ENCODE assay signal across 7 mouse cellular contexts in the genomic region with DNA sequence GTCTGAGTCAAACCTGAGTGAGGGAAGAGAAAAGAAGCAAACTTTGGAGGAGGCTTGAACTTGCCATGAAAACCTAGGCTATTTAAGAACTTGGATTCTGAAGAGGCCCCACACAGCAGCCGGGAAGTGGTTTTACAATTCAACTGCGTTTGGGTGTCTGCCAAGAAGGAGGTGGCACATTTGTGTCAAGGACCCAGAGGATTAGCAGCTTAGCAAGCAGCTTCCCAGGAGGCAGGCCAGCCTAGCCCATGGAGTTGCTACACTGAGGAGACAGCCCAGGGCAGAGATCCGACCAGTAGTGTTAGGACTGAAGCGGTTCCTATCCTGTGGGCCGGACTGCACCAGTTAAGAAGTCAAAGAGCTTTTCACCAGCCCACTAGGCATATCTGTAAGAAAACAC.
DNase-seq lines count a peak whose midpoint lies in the region; ATAC-seq and TF ChIP-seq lines count a peak whose summit lies in the region.

No protein-coding gene starts in this region.

- intact Hi-C loops in left cerebral cortex, postnatal 10 days (cut with DNase I): no loop called here
- intact Hi-C loops in left cerebral cortex, postnatal 4 days (cut with DNase I): no loop called here

- no peak for TF ChIP-seq CTCF in brain, embryonic 14.5 days (IDR thresholded peaks at IDR 0.05; ENCODE audit: borderline replicate concordance, extremely low read depth, insufficient read depth, insufficient read length)
- no peak for TF ChIP-seq CTCF in lung, embryonic 14.5 days (IDR thresholded peaks at IDR 0.05; ENCODE audit: low read depth)

- peak overlapping the region; percentile 35 to 39; a peak in 3 of 4 replicates for H3K27ac ChIP-seq in heart, embryonic 14.5 days (replicated peaks in 1 of 2; ENCODE audit: control insufficient read depth in 1 of 2, insufficient read depth in 1 of 2, low read depth in 2 of 2, low read length in 2 of 2)
- H3K27ac ChIP-seq in lung, embryonic 14.5 days (ENCODE audit: low read depth): no peak overlapping the region

- ATAC-seq in heart, embryonic 14.5 days (ENCODE audit: insufficient number of reproducible peaks, insufficient read depth, low FRiP score, low read depth): no peak
- ATAC-seq in lung, embryonic 14.5 days (ENCODE audit: insufficient read depth): peak; percentile 83
- ATAC-seq in activated CD4-positive, CD25-positive, alpha-beta regulatory T cell, adult 4 months: no peak

- H3K4me2 ChIP-seq in heart, embryonic 14.5 days (ENCODE audit: low read length): no peak overlapping the region
- H3K4me2 ChIP-seq in lung, embryonic 14.5 days: no peak overlapping the region

- peak; percentile 51 to 75 for DNase-seq in left cerebral cortex, postnatal 10 days (ENCODE audit: extremely low spot score in 1 of 2, low spot score in 2 of 2)
- DNase-seq in left cerebral cortex, postnatal 4 days: no peak
- DNase-seq in brain, embryonic 14.5 days (ENCODE audit: low read depth): peak; percentile 93
- peak; percentile 88 for DNase-seq in lung, embryonic 14.5 days
- DNase-seq in urinary bladder, postnatal 4 days (ENCODE audit: low spot score in 2 of 2): no peak

- TF ChIP-seq POLR2A in brain, embryonic 14.5 days (IDR thresholded peaks at IDR 0.05; ENCODE audit: borderline replicate concordance, extremely low read depth, insufficient read depth, insufficient read length, poor library complexity, severe bottlenecking): no peak

- H3K9me3 ChIP-seq in heart, embryonic 14.5 days (ENCODE audit: control insufficient read depth, low read length): 0 out of 2 replicates have a peak, but pooled peaks cover 5% of the 10 kb centered on the region
- H3K9me3 ChIP-seq in lung, embryonic 14.5 days (ENCODE audit: low read depth, low read length): no peaks in the 10 kb centered on the region

- H3K4me1 ChIP-seq in heart, embryonic 14.5 days (ENCODE audit: control insufficient read depth in 2 of 2, insufficient read depth in 2 of 2, low read length in 2 of 2): peaks cover 26 to 29% of the 10 kb centered on the region in 2 experiments
- peaks cover 10% of the 10 kb centered on the region for H3K4me1 ChIP-seq in lung, embryonic 14.5 days (ENCODE audit: insufficient read depth)

- no peak overlapping the region for H3K9ac ChIP-seq in heart, embryonic 14.5 days (ENCODE audit: low read length)
- H3K9ac ChIP-seq in lung, embryonic 14.5 days: no peak overlapping the region

- no peaks in the 10 kb centered on the region for H3K27me3 ChIP-seq in heart, embryonic 14.5 days (ENCODE audit: control insufficient read depth, insufficient read depth, low read length)
- no peaks in the 10 kb centered on the region for H3K27me3 ChIP-seq in lung, embryonic 14.5 days (ENCODE audit: insufficient read depth, low read length)

- no peak overlapping the region for H3K4me3 ChIP-seq in heart, embryonic 14.5 days (ENCODE audit: control insufficient read depth in 1 of 2, insufficient read depth in 1 of 2, low read depth in 1 of 2, low read length in 2 of 2)
- H3K4me3 ChIP-seq in lung, embryonic 14.5 days (ENCODE audit: low read depth, low read length): no peak overlapping the region

- H3K36me3 ChIP-seq in heart, embryonic 14.5 days (ENCODE audit: control insufficient read depth, insufficient read depth, low read length): no peaks in the 10 kb centered on the region
- H3K36me3 ChIP-seq in lung, embryonic 14.5 days (ENCODE audit: insufficient read depth): no peaks in the 10 kb centered on the region

- WGBS in heart, embryonic 14.5 days: 30% methylated on average over 5 of the region's 5 CpGs
- 28% methylated on average over 5 of the region's 5 CpGs for WGBS in lung, embryonic 14.5 days

Comparison
In these comparisons a context has a peak if more than half of its experiments do, and no peak if none do; other contexts are left out.
1. DNase-seq: peak in left cerebral cortex, postnatal 10 days (2 of 2), brain, embryonic 14.5 days (single experiment) and lung, embryonic 14.5 days (single experiment); none in left cerebral cortex, postnatal 4 days (single experiment) and urinary bladder, postnatal 4 days (0 of 2).